Mouse (Mus musculus): ENCODE results near the gene March4. TPM values are rescaled to one million over a fixed set of nuclear protein-coding genes. Genes with fewer than 3 reads are reported as not detected.

Gene March4
- total RNA-seq (2023) = not detected

GRCm38 (mm10) chr1:72536611-72537351 lies at the start of gene March4:
Gene March4 (minus strand): TSS chr1:72536930.

DNA sequence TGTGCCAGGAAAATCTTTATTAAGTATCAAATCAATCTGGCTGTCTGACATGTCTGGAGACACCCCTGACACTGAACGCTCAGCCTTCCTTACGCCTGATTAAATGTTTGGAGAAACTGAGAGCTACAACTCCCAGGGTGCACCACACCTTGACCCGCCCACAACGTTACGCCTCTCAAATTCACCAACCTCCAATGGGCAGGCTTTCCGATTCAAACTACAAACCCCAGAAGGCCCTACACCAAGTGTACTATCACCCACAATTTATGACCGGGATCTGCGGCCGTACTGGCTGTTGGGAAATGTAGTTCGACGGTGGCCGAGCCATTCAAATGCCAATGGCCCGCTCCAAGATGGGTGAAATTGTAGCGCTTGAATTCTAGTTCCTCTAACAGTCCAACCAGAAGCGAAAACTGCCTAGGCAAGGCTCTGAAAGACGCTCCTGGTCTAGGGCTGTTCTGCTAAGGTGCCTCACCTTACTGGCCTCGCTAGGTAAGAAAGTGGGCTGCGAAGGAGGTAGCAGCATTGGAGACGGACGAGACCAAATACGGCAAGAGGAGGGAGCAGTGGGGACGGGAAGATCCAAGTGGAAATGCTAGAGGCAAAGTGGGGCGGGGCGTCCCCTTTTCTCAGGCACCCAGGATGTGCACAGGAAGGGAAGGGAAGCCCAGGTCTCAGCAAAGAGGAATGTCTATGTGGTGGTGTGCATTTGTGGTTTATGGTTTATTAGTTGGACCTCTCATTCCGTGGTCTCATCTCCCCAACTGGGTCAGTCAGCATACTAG lies 46.4 kb upstream of the March4 start, which contains the start of gene Smarcal1:
Gene Smarcal1, plus strand, starts transcription at position 305 of the 785 bp plus-strand sequence.

Other genes with a start within 250 kb of the March4 start
- 26.0 TPM for gene Xrcc5, start 229.5 kb downstream of the March4 start, total RNA-seq (2023)
- gene Smarcal1, start 46.3 kb upstream of the March4 start, total RNA-seq (2023) = 31.5 TPM
- gene Ankar, start 163.6 kb upstream of the March4 start, total RNA-seq (2023) = not detected
- gene Rpl37a, start 174.4 kb upstream of the March4 start, total RNA-seq (2023) = 3,114 TPM